ENCODE assay signal across 10 mouse cellular contexts in the genomic region with DNA sequence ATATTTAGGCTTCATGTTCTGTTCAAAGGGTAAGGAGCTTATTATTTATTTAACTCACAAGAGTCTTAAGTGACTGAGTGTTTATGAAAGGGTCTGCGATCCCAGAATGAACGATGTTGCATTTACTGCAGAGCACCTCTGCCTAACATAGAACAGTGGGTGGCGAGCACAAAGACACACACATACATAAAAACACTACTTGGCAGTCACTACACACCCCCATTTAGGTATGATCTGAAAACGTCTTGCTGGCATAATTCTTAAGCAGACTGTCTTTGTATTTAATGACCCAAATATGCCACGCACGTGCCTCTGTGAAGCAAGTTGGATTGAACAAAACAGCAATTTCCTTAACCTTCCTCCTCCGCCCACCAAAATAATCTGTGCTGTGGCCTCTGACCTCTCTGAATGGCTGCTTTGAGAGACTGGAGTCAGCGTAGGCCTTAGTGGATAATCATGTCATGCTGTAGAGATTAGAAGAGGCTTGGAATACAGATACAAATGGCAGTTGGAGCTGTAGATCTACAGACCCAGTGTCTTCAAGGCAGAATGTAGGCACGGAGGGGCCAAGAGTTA.
DNase-seq lines count a peak whose midpoint lies in the region; ATAC-seq and TF ChIP-seq lines count a peak whose summit lies in the region.
"Had no signal": no experiment of that assay in that cellular context is flagged by ENCODE, and none has a peak within 500 bp of the region (broad histone marks: within the 10 kb centered on the region; RNA-seq: fewer than 3 reads in every experiment).

No protein-coding gene starts in this region.

- peak overlapping the region; percentile 69 for H3K27ac ChIP-seq in heart, embryonic 10.5 days
- peak overlapping the region; percentile 64 for H3K27ac ChIP-seq in midbrain, embryonic 10.5 days (replicated peaks)
- no peak overlapping the region; the same call in 1 of the 2 replicates for H3K27ac ChIP-seq in midbrain, postnatal 0 days (ENCODE audit: low read depth, low read length)
- peak overlapping the region; percentile 66 for H3K27ac ChIP-seq in midbrain, embryonic 12.5 days (replicated peaks)

- no peaks in the 10 kb centered on the region for H3K36me3 ChIP-seq in heart, embryonic 10.5 days
- H3K36me3 ChIP-seq in midbrain, embryonic 10.5 days = no peaks in the 10 kb centered on the region
- H3K36me3 ChIP-seq in midbrain, postnatal 0 days (ENCODE audit: insufficient read depth, low read length) = no peaks in the 10 kb centered on the region
- H3K36me3 ChIP-seq in midbrain, embryonic 12.5 days = no peaks in the 10 kb centered on the region
- H3K36me3 ChIP-seq: G1E had no signal

- no peak overlapping the region for H3K9ac ChIP-seq in midbrain, postnatal 0 days (replicated peaks; ENCODE audit: low read length, poor library complexity, severe bottlenecking)
- no peak overlapping the region; the same call in 1 of the 2 replicates for H3K9ac ChIP-seq in midbrain, embryonic 12.5 days (replicated peaks)

- H3K27me3 ChIP-seq in heart, embryonic 10.5 days (ENCODE audit: insufficient read depth, poor library complexity, severe bottlenecking) = no peaks in the 10 kb centered on the region
- H3K27me3 ChIP-seq in midbrain, embryonic 10.5 days (ENCODE audit: low read depth, poor library complexity, severe bottlenecking) = no peaks in the 10 kb centered on the region
- H3K27me3 ChIP-seq in midbrain, postnatal 0 days (ENCODE audit: insufficient read depth, low read length) = no peaks in the 10 kb centered on the region
- no peaks in the 10 kb centered on the region for H3K27me3 ChIP-seq in midbrain, embryonic 12.5 days

- H3K4me3 ChIP-seq in heart, embryonic 10.5 days = no peak overlapping the region
- H3K4me3 ChIP-seq in midbrain, embryonic 10.5 days = no peak overlapping the region
- no peak overlapping the region for H3K4me3 ChIP-seq in midbrain, postnatal 0 days (ENCODE audit: low read depth, low read length)
- no peak overlapping the region for H3K4me3 ChIP-seq in midbrain, embryonic 12.5 days

- no peak for ATAC-seq in midbrain, postnatal 0 days (ENCODE audit: low FRiP score)
- no peak for ATAC-seq in midbrain, embryonic 12.5 days (ENCODE audit: low FRiP score, low read depth)
- no peak for ATAC-seq in CD4-positive, CD25-positive, alpha-beta regulatory T cell, adult 4 months
- ATAC-seq: intestine, postnatal 0 days had no signal

- TF ChIP-seq CTCF in midbrain, postnatal 0 days (IDR thresholded peaks at IDR 0.05) = no peak

- H3K4me2 ChIP-seq in midbrain, postnatal 0 days (ENCODE audit: low read depth, low read length, poor library complexity, severe bottlenecking) = no peak overlapping the region
- H3K4me2 ChIP-seq in midbrain, embryonic 12.5 days (replicated peaks) = no peak overlapping the region

- DNase-seq in heart, embryonic 10.5 days (ENCODE audit: low spot score) = no peak
- DNase-seq in heart, postnatal 14 days = no peak
- peak; percentile 36 for DNase-seq in midbrain, embryonic 10.5 days (ENCODE audit: low spot score)
- DNase-seq in midbrain, postnatal 0 days (ENCODE audit: low spot score) = no peak
- DNase-seq in yolk sac, embryonic 10.5 days (ENCODE audit: low spot score) = peak; percentile 21
- no peak for DNase-seq in layer of hippocampus, adult 18-20 months (ENCODE audit: low spot score in 2 of 2)

- no peaks in the 10 kb centered on the region for H3K9me3 ChIP-seq in heart, embryonic 10.5 days
- no peaks in the 10 kb centered on the region for H3K9me3 ChIP-seq in midbrain, embryonic 10.5 days (replicated peaks)
- H3K9me3 ChIP-seq in midbrain, postnatal 0 days (ENCODE audit: low read length) = no peaks in the 10 kb centered on the region
- no peaks in the 10 kb centered on the region for H3K9me3 ChIP-seq in midbrain, embryonic 12.5 days

- intact Hi-C loops in heart, postnatal 14 days (cut with DNase I) = loop anchor here (5.0 kb wide), 3 partner anchors 67 to 143 kb away; no protein-coding TSS in a partner anchor

- 50% methylated on average over 9 of the region's 9 CpGs for WGBS in heart, embryonic 10.5 days
- WGBS in midbrain, embryonic 10.5 days = 30% methylated on average over 9 of the region's 9 CpGs
- 34% methylated on average over 9 of the region's 9 CpGs for WGBS in midbrain, postnatal 0 days
- 13% methylated on average over 9 of the region's 9 CpGs for WGBS in midbrain, embryonic 12.5 days

- H3K4me1 ChIP-seq in heart, embryonic 10.5 days = peaks cover 82% of the 10 kb centered on the region
- H3K4me1 ChIP-seq in midbrain, embryonic 10.5 days = peaks cover 78% of the 10 kb centered on the region
- H3K4me1 ChIP-seq in midbrain, postnatal 0 days (ENCODE audit: insufficient read depth, low read length) = peaks cover 36% of the 10 kb centered on the region
- H3K4me1 ChIP-seq in midbrain, embryonic 12.5 days = peaks cover 77% of the 10 kb centered on the region

Comparison
In these comparisons a context has a peak if more than half of its experiments do, and no peak if none do; other contexts are left out.
1. DNase-seq: peak in midbrain, embryonic 10.5 days (single experiment) and yolk sac, embryonic 10.5 days (single experiment); none in heart, embryonic 10.5 days (single experiment), heart, postnatal 14 days (0 of 2), midbrain, postnatal 0 days (single experiment) and layer of hippocampus, adult 18-20 months (0 of 2).